Mouse (Mus musculus) cerebellum, adult 18-20 months (tissue): ENCODE measurements at regions not wholly inside any gene's neighbourhood (a gene's known extent, or its start where the extent isn't known, plus 50 kb on each side); places are given as distances from the start of the nearest gene placed in this dataset.

Source experiments
- DNase-seq, 2 experiments: peaks; one replicate each; pipeline ENCODE4 v3.0.0; 2021

GRCm38 (mm10) chr1:194330471-194330870 lies 287.5 kb upstream of the Plxna2 start:
- no peak for DNase-seq

GRCm38 (mm10) chr1:194320320-194321036 lies 297.5 kb upstream of the Plxna2 start:
- DNase-seq = no peak

GRCm38 (mm10) chr1:194318351-194318750 lies 299.7 kb upstream of the Plxna2 start:
- DNase-seq = no peak

GRCm38 (mm10) chr1:194315593-194315992 lies 302.4 kb upstream of the Plxna2 start:
- no peak for DNase-seq

- peak; percentile 37 to 43 for DNase-seq
Observed at GRCm38 (mm10) chr1:194310373-194310772, 307.6 kb upstream of the Plxna2 start.

- DNase-seq = no peak
Observed at GRCm38 (mm10) chr1:194308648-194309047, 309.4 kb upstream of the Plxna2 start.

GRCm38 (mm10) chr1:194303951-194304350 lies 314.1 kb upstream of the Plxna2 start:
- no peak for DNase-seq

GRCm38 (mm10) chr1:194302775-194303174 lies 315.2 kb upstream of the Plxna2 start:
- no peak for DNase-seq

GRCm38 (mm10) chr1:194281941-194282340 lies 336.1 kb upstream of the Plxna2 start:
- DNase-seq = no peak

- DNase-seq = no peak
Observed at GRCm38 (mm10) chr1:194268028-194268427, 350.0 kb upstream of the Plxna2 start.

GRCm38 (mm10) chr1:194262374-194262773 lies 355.6 kb upstream of the Plxna2 start:
- no peak for DNase-seq

- DNase-seq = no peak
Observed at GRCm38 (mm10) chr1:194259957-194260356, 358.1 kb upstream of the Plxna2 start.

- no peak for DNase-seq
Observed at GRCm38 (mm10) chr1:194244776-194245366, 373.1 kb upstream of the Plxna2 start.

- DNase-seq = no peak
Observed at GRCm38 (mm10) chr1:194241111-194241510, 376.9 kb upstream of the Plxna2 start.

- no peak for DNase-seq
Observed at GRCm38 (mm10) chr1:194231206-194231605, 386.8 kb upstream of the Plxna2 start.

GRCm38 (mm10) chr1:194226550-194227160 lies 391.4 kb upstream of the Plxna2 start:
- DNase-seq = no peak

GRCm38 (mm10) chr1:194225786-194226185 lies 392.2 kb upstream of the Plxna2 start:
- no peak for DNase-seq

- DNase-seq = no peak
Observed at GRCm38 (mm10) chr1:194224046-194224445, 394.0 kb upstream of the Plxna2 start.

- no peak for DNase-seq
Observed at GRCm38 (mm10) chr1:194223610-194224009, 394.4 kb upstream of the Plxna2 start.

GRCm38 (mm10) chr1:194223015-194223414 lies 395.0 kb upstream of the Plxna2 start:
- DNase-seq = peak; percentile 21 to 47

- DNase-seq = no peak
Observed at GRCm38 (mm10) chr1:194208034-194209000, 409.7 kb upstream of the Plxna2 start.

- no peak for DNase-seq
Observed at GRCm38 (mm10) chr1:194197516-194197915, 420.5 kb upstream of the Plxna2 start.

GRCm38 (mm10) chr1:194182293-194182692 lies 435.7 kb upstream of the Plxna2 start:
- no peak for DNase-seq
